Mouse (Mus musculus): Measurements from ENCODE around the gene Psma2. TPM values are rescaled to one million over a fixed set of nuclear protein-coding genes. Genes with fewer than 3 reads are reported as not detected.

The Psma2 gene
- 178 and 180 TPM in 2 replicates for polyA plus RNA-seq (2015; fragmentation: Nextera tagmentation; extraction: Ambion mirVana)

DNA sequence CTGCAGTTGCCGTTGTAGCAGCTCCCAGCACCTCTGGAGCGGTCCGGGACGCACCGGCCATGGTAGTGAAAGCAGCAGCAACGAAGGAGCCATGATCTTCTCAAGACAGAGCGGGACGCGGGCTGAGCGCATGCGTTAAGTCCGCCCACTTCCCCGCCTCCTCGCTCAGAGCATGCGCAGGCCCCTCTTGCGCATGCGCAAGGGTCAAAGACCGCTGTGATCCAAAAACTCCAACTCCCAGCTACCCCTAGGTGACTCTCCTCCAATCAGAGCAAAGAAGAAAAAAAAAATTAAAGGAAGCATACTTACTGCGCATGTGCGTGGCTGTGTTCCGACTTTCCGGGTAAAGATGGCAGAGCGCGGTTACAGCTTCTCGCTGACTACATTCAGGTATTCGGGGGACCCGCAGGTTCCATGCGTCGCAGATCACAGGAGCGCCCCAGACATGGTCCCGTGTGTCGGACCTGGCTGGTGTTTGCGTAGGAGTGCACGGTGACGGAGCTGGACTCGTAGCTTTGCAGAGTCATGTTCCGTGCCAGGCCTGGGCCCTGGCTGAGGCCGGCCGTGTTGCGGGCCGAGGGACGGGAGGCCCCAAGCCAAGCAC is at the start of gene Psma2, which contains the start of gene Mrpl32:
Psma2 (plus strand) TSS at position 315 of the 604 bp plus-strand sequence.
Mrpl32 (minus strand) TSS at position 240 of the 604 bp plus-strand sequence.
- peak within 1 kb of the TSS; percentile 78; the same call in 1 of the 2 replicates for H3K27ac ChIP-seq (replicated peaks)

DNA sequence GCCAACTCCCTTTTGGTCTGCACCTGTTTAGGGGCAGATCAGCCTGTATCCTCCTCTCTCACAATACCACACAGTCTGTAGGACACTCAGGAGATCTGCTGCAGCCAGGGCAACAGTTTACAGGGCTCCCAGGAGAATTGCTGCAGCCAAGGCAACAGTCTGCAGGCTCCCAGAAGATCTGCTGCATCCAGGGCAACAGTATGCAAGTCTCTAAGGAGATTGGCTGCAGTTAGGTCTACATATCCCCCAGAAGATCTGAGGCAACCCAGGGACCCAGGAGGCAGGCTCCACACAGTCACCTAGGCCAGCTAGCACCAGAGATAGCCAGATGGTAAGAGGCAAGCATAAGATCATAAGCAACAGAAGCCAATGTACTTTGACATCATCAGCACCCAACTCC is 38.9 kb upstream of the Psma2 start:
- Histone ChIP-seq H3K27ac (replicated peaks) (no peak overlapping the region), H3K9me3 (replicated peaks) (no peaks in the 10 kb centered on the region), H3K36me3 (no peaks in the 10 kb centered on the region), H3K27me3 (no peaks in the 10 kb centered on the region), H3K4me1 (no peaks in the 10 kb centered on the region), H3K4me3 (replicated peaks) (no peak overlapping the region), H3K4me2 (replicated peaks) (no peak overlapping the region), H3K9ac (no peak overlapping the region)
- peak; percentile 60; the same call in 1 of the 2 replicates for ATAC-seq (ENCODE audit: insufficient number of reproducible peaks, low FRiP score, low TSS enrichment, low read depth)

More for the DNA sequence above, at the start of gene Psma2, which contains the start of gene Mrpl32:
- peak; percentile 100 for ATAC-seq (ENCODE audit: insufficient number of reproducible peaks, low FRiP score, low TSS enrichment, low read depth)
- H3K9me3 ChIP-seq (replicated peaks): no peaks in the 10 kb centered on the region
- H3K4me2 ChIP-seq (replicated peaks): peak within 1 kb of the TSS; percentile 58
- H3K27me3 ChIP-seq: no peaks in the 10 kb centered on the region
- no peaks in the 10 kb centered on the region for H3K4me1 ChIP-seq
- peak within 1 kb of the TSS; percentile 90 for H3K9ac ChIP-seq
- H3K4me3 ChIP-seq (replicated peaks): peak within 1 kb of the TSS; percentile 94
- under 1% methylated on average over 42 of the region's 42 CpGs for WGBS
- peaks cover 21% of the 10 kb centered on the region for H3K36me3 ChIP-seq

DNA sequence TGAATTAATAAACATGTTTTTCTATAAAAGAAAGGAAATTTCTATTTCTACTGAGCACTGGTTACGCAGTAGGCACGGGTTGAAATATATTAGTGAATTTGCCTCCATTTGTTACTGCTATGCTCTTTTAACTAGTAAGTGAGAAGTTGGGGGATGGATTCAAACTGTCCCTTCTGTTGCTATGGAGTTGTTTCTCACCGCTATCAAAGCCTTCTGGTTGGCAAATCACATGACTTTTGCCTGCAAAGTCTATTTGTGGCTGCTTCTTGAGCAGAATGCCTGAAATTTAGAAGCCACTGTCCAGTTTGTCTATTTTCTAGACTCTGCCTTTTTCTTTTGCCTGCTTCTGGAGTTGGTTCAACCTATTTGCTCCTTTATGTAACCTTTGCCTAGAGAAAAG is 32.6 kb upstream of the Psma2 start:
- 65% methylated on average over 3 of the region's 3 CpGs for WGBS
- H3K4me2 ChIP-seq (replicated peaks): no peak overlapping the region
- no peaks in the 10 kb centered on the region for H3K4me1 ChIP-seq
- no peak for ATAC-seq (ENCODE audit: insufficient number of reproducible peaks, low FRiP score, low TSS enrichment, low read depth)
- H3K9me3 ChIP-seq (replicated peaks): no peaks in the 10 kb centered on the region
- H3K9ac ChIP-seq: no peak overlapping the region
- H3K27ac ChIP-seq (replicated peaks): no peak overlapping the region
- H3K27me3 ChIP-seq: no peaks in the 10 kb centered on the region
- no peaks in the 10 kb centered on the region for H3K36me3 ChIP-seq
- H3K4me3 ChIP-seq (replicated peaks): no peak overlapping the region

DNA sequence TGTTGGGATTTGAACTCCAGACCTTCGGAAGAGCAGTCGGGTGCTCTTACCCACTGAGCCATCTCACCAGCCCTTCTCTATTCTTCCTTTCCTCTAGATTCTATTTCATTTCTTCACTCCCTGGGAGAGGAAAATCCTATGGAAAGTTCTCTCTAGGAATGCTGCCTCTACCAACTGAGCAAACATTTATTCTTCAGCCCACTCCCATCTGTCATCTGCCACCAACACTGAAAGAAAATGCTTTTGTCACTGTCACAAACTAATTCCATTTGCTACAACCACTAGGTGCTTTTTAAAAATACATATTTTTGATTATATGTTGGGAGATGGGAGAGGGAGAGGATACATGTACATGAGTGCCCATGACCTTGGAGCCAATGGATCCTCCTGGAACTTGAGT is 10.3 kb upstream of the Psma2 start:
- Histone ChIP-seq H3K4me2 (replicated peaks) (no peak overlapping the region), H3K9me3 (replicated peaks) (no peaks in the 10 kb centered on the region), H3K36me3 (no peaks in the 10 kb centered on the region), H3K27ac (replicated peaks) (no peak overlapping the region), H3K27me3 (no peaks in the 10 kb centered on the region), H3K4me3 (replicated peaks) (no peak overlapping the region), H3K9ac (no peak overlapping the region), H3K4me1 (no peaks in the 10 kb centered on the region)
- 79% methylated on average over 2 of the region's 2 CpGs for WGBS
- no peak for ATAC-seq (ENCODE audit: insufficient number of reproducible peaks, low FRiP score, low TSS enrichment, low read depth)

DNA sequence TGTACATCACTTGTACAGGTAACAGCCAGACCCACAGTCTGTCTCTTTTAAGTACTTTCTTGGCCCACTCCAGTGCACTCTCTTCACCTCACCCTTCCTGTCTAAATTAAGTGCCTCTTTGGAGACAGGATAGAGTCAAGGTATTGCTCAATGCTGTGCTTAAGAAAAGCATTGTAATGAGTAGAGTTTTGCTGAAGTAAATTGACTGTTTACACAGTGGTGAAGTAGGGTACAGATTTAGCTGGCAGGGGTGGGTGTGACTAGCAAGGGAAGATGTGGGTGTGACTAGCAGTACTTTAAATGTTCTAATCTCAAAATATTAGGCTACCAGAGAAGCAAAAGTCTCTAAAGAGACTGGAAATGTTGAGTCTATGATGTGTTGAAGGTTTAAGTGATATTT is 5.4 kb upstream of the Psma2 start:
- H3K9me3 ChIP-seq (replicated peaks): no peaks in the 10 kb centered on the region
- no peak overlapping the region for H3K4me2 ChIP-seq (replicated peaks)
- H3K4me3 ChIP-seq (replicated peaks): no peak overlapping the region
- no peaks in the 10 kb centered on the region for H3K27me3 ChIP-seq
- no peak for ATAC-seq (ENCODE audit: insufficient number of reproducible peaks, low FRiP score, low TSS enrichment, low read depth)
- no peak overlapping the region for H3K27ac ChIP-seq (replicated peaks)
- H3K36me3 ChIP-seq: peaks cover 5% of the 10 kb centered on the region; the same call in 1 of the 2 replicates
- no peaks in the 10 kb centered on the region for H3K4me1 ChIP-seq
- no peak overlapping the region for H3K9ac ChIP-seq

DNA sequence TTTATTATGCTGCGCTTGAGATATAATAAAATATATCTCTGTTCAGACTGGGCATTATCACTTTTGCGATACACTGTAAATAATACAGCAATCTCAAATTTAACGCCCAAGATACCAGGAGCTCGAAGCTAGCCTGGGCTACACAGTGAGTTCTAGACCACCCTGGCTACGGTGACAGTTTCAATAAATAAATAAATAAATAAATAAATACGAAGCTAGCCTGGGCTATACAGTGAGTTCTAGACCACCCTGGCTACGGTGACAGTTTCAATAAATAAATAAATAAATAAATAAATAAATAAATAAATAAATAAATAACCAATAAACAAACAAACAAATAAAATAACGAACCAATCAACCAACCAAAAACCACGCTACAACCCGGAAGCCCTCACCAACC is 577 bp upstream of the Psma2 start:
- Histone ChIP-seq H3K4me2 (replicated peaks) (peak overlapping the region; percentile 55), H3K9me3 (replicated peaks) (no peaks in the 10 kb centered on the region), H3K36me3 (peaks cover 15% of the 10 kb centered on the region), H3K4me3 (replicated peaks) (peak overlapping the region; percentile 94), H3K27me3 (no peaks in the 10 kb centered on the region), H3K4me1 (no peaks in the 10 kb centered on the region), H3K9ac (peak overlapping the region; percentile 87), H3K27ac (replicated peaks) (peak overlapping the region; percentile 78; the same call in 1 of the 2 replicates)
- peak; percentile 74 for ATAC-seq (ENCODE audit: insufficient number of reproducible peaks, low FRiP score, low TSS enrichment, low read depth)
- 5% methylated on average over 10 of the region's 10 CpGs for WGBS

DNA sequence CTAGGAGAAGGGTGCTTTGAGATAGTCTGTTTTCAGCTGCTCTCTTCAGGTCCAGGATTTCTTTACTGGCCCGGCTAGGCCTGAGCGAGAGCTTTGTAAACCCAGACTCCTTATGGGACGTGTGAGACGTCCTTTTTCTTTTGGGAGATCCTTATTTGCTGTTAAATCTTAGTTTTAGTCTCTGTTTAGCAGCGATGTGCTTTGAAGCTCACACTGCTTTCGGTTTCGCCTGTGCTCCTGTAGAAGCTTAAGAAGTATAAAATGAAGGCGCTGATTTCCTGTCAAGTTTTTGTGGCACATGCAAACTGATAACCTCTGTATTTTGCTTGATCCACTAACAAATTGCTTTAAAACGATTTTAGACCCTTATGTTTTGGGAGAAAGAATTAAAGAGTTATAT is 513 bp downstream of the Psma2 start:
- under 1% methylated on average over 9 of the region's 9 CpGs for WGBS
- Histone ChIP-seq H3K9me3 (replicated peaks) (no peaks in the 10 kb centered on the region), H3K9ac (peak overlapping the region; percentile 90), H3K36me3 (peaks cover 24% of the 10 kb centered on the region), H3K27me3 (no peaks in the 10 kb centered on the region), H3K27ac (replicated peaks) (0 out of 2 replicates have a peak overlapping the region, but pooled peaks have one; percentile 44), H3K4me3 (replicated peaks) (peak overlapping the region; percentile 94), H3K4me2 (replicated peaks) (peak overlapping the region; percentile 58), H3K4me1 (no peaks in the 10 kb centered on the region)
- no peak for ATAC-seq (ENCODE audit: insufficient number of reproducible peaks, low FRiP score, low TSS enrichment, low read depth)

DNA sequence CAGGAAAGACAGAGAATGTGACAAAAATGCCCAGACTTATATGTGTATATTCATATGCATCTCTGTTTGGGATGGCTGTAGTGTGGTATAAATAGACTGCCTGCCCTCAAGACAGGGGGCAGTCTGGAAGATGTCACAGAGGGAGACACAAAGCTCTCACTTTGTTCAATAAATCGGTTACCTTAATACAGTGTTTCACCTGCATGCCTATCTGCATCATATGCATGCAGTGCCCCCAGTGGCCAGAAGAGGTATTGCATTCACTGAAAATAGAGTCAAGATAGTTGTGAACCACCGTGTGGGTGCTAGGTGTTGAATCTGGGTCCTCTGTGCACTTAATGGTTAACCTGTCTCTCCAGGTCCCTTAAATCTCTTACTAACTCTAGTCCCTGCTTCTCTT is 5.7 kb downstream of the Psma2 start:
- no peak overlapping the region for H3K4me3 ChIP-seq (replicated peaks)
- peaks cover 45% of the 10 kb centered on the region for H3K36me3 ChIP-seq
- no peaks in the 10 kb centered on the region for H3K9me3 ChIP-seq (replicated peaks)
- WGBS: 35% methylated on average over 2 of the region's 2 CpGs
- no peak for ATAC-seq (ENCODE audit: insufficient number of reproducible peaks, low FRiP score, low TSS enrichment, low read depth)
- H3K27me3 ChIP-seq: no peaks in the 10 kb centered on the region
- no peak overlapping the region for H3K4me2 ChIP-seq (replicated peaks)
- H3K27ac ChIP-seq (replicated peaks): no peak overlapping the region
- no peaks in the 10 kb centered on the region for H3K4me1 ChIP-seq
- H3K9ac ChIP-seq: no peak overlapping the region

DNA sequence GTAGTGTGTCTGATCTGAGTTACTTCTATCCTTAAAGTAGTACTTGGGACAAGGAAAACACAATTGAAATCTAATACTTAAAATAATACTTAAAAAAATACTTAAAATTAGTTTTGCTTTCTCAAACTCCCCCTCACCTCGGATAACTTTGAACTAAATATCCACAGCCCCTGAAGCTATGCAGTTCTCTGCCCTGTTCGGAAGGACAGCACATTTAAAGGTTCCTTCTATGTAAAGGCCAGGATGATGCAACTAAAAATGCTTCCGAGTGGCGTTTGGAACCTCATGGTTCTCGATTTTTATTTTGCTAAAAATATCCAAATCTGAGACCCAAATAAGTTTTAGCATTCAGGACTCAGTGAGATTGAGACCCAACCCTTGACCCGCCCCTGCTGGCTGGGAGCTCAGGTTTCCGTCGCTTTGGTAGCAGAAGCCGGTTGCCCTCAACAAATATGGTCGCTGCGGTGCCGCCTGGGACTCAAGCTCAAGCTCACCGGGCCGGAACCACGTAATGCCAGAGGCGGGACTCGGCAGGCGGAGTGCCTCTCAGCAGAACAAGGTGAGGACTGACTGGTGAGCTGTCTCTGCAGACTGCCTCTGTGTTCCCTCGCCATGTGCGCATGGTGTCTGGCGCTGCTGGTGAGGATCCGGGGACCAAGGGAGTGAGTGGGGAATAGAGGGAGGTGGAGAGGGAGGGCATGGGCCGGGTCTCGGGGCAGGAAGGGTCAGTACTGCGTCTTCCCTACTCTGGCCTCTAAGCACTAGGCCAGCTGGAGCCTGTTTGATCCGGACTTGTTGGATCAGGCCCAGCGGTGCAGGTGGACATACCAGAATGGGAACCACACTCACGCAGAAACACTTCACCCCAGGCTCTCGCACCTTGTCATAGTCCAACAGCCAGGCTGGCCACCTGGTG is 16.9 kb downstream of the Psma2 start, which contains the start of gene AW209491:
AW209491 (plus strand) TSS at position 429 of the 916 bp plus-strand sequence.
- Histone ChIP-seq H3K4me2 (replicated peaks) (peak within 1 kb of the TSS; percentile 57), H3K27ac (replicated peaks) (peak within 1 kb of the TSS; percentile 74), H3K4me3 (replicated peaks) (peak within 1 kb of the TSS; percentile 67), H3K27me3 (no peaks in the 10 kb centered on the region), H3K4me1 (peaks cover 7% of the 10 kb centered on the region; the same call in 1 of the 2 replicates), H3K36me3 (peaks cover 19% of the 10 kb centered on the region; the same call in 1 of the 2 replicates), H3K9ac (peak within 1 kb of the TSS; percentile 54), H3K9me3 (replicated peaks) (no peaks in the 10 kb centered on the region)
- peak; percentile 91 for ATAC-seq (ENCODE audit: insufficient number of reproducible peaks, low FRiP score, low TSS enrichment, low read depth)
- under 1% methylated on average over 29 of the region's 29 CpGs for WGBS

DNA sequence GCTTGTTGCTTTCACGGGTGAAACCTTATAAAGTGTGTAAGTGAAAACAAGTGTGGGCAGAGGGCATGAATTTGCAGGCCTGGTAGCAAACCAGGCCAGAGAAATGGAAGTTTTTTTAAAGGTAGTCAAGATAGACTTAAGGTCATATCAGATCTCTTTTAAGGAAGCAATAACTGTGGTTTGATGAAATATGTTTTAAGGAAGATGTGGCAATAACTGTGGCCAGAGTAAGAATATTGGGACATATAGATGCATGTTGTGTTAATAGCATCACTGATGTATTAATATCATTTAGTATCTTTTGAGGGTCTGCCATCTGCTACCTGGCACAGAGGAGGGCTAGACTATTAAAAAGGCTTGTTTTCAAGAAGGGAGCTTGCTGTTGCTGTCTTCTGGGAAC is 27.0 kb downstream of the Psma2 start:
- Histone ChIP-seq H3K27me3 (no peaks in the 10 kb centered on the region), H3K36me3 (peaks cover 21% of the 10 kb centered on the region), H3K4me3 (replicated peaks) (no peak overlapping the region), H3K4me2 (replicated peaks) (no peak overlapping the region), H3K9ac (no peak overlapping the region), H3K27ac (replicated peaks) (no peak overlapping the region), H3K4me1 (no peaks in the 10 kb centered on the region), H3K9me3 (replicated peaks) (no peaks in the 10 kb centered on the region)
- 50% methylated on average over 1 of the region's 1 CpGs for WGBS
- ATAC-seq (ENCODE audit: insufficient number of reproducible peaks, low FRiP score, low TSS enrichment, low read depth): no peak

DNA sequence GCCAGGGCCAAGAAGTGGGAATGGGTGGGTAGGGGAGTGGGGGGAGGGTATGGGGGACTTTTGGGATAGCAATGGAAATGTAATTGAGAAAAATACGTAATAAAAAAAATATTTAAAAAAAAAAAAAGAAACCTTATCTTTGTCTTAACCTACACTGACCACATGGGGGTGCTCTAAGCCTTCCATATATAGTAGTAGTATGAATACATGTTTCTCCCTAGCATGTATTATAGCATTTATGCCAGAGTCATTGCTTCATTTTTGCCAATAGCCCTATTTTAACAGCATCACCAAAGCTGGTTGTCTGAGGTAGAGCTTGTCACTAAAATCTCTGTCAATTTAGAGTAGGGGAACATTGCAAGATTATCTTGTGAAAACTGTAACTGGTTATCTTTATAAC is 36.3 kb downstream of the Psma2 start:
- Histone ChIP-seq H3K36me3 (no peaks in the 10 kb centered on the region), H3K27me3 (no peaks in the 10 kb centered on the region), H3K4me3 (replicated peaks) (no peak overlapping the region), H3K9ac (no peak overlapping the region), H3K9me3 (replicated peaks) (no peaks in the 10 kb centered on the region), H3K27ac (replicated peaks) (no peak overlapping the region), H3K4me1 (no peaks in the 10 kb centered on the region), H3K4me2 (replicated peaks) (no peak overlapping the region)
- ATAC-seq (ENCODE audit: insufficient number of reproducible peaks, low FRiP score, low TSS enrichment, low read depth): no peak
- 22% methylated on average over 1 of the region's 1 CpGs for WGBS
